8 mouse cellular contexts compared by ENCODE assay signal in the genomic region with DNA sequence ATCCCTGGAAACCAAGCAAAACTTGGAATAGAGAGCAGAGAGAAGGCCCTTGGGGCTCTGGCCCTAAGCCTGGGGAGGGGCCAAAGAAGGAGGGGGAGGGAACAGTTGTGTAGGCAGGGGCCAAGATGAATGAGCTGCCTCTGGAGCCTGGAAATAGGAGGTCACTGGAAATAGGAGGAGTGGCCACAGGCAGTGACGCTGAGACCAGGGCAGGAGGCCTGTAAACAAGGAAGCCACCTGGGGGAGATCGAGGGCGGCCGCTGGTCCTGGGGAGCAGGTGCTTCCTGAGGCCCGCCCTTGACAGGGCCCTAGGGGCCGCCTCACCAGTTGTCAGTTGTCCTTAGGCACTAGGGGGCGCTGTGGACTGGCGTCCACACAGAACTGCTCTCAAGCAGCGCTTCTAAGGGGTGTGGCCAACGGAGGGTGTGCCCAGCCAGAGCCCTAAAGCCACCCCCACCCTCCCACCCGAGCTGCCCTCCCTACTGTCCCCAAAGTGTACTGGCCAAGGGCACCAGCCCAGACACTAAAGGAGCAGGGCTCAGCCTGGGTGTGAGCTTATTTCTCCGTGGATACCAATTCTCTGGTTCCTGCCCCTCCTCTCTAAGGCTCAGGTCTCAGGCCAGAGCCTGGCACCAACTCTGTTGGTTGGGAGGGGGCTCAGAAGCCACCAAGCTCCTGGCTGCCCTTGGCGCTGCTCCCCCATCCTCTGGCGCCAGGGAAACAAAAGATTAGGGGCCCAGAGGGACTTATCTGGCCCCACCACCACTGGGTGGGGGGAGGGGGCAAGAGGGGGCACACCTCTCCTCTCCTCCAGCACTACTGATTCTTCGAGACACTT. TPM values are rescaled to one million over a fixed set of nuclear protein-coding genes. Genes with fewer than 3 reads are reported as not detected.
DNase-seq lines count a peak whose midpoint lies in the region; ATAC-seq lines count a peak whose summit lies in the region.

No protein-coding gene starts in this region.

- no peak overlapping the region for H3K4me3 ChIP-seq in forebrain, embryonic 15.5 days
- H3K4me3 ChIP-seq in hindbrain, embryonic 11.5 days (ENCODE audit: low read depth, low read length) = no peak overlapping the region
- H3K4me3 ChIP-seq in limb, embryonic 13.5 days = no peak overlapping the region
- H3K4me3 ChIP-seq in midbrain, embryonic 15.5 days = no peak overlapping the region; the same call in 1 of the 2 replicates
- peak overlapping the region; percentile 21 for H3K4me3 ChIP-seq in stomach, embryonic 16.5 days (replicated peaks; ENCODE audit: low read length)

- WGBS in forebrain, embryonic 15.5 days = 8% methylated on average over 15 of the region's 15 CpGs
- WGBS in hindbrain, embryonic 11.5 days = 5% methylated on average over 14 of the region's 15 CpGs
- 3% methylated on average over 15 of the region's 15 CpGs for WGBS in limb, embryonic 13.5 days
- 6% methylated on average over 15 of the region's 15 CpGs for WGBS in midbrain, embryonic 15.5 days
- 10% methylated on average over 15 of the region's 15 CpGs for WGBS in stomach, embryonic 16.5 days

- ATAC-seq in forebrain, embryonic 15.5 days (replicated peaks) = peak; percentile 64
- peak; percentile 85 for ATAC-seq in hindbrain, embryonic 11.5 days (ENCODE audit: low FRiP score)
- peak; percentile 85 for ATAC-seq in limb, embryonic 13.5 days (ENCODE audit: low FRiP score, low read depth)
- ATAC-seq in midbrain, embryonic 15.5 days (replicated peaks) = peak; percentile 72
- peak; percentile 87 for ATAC-seq in stomach, embryonic 16.5 days (ENCODE audit: insufficient read depth, low FRiP score)

- H3K27me3 ChIP-seq in forebrain, embryonic 15.5 days = no peaks in the 10 kb centered on the region
- no peaks in the 10 kb centered on the region; the same call in 1 of the 2 replicates for H3K27me3 ChIP-seq in hindbrain, embryonic 11.5 days (ENCODE audit: control insufficient read depth, insufficient read depth, low read length)
- no peaks in the 10 kb centered on the region for H3K27me3 ChIP-seq in limb, embryonic 13.5 days
- no peaks in the 10 kb centered on the region for H3K27me3 ChIP-seq in midbrain, embryonic 15.5 days (replicated peaks)
- no peaks in the 10 kb centered on the region for H3K27me3 ChIP-seq in stomach, embryonic 16.5 days (ENCODE audit: control insufficient read depth, insufficient read depth, low read length)

- peak; percentile 58 for DNase-seq in ovary, adult 18-20 months (ENCODE audit: low spot score)
- no peak for DNase-seq in ovary, postnatal 10 days (ENCODE audit: low spot score)
- peak; percentile 73 for DNase-seq in cerebellum, adult 11-12 months
- peak; percentile 89 for DNase-seq in hindbrain, embryonic 11.5 days (ENCODE audit: low spot score)

- H3K4me2 ChIP-seq in forebrain, embryonic 15.5 days (replicated peaks) = no peak overlapping the region
- peak overlapping the region; percentile 17; the same call in 1 of the 2 replicates for H3K4me2 ChIP-seq in hindbrain, embryonic 11.5 days (replicated peaks; ENCODE audit: low read depth, low read length)
- H3K4me2 ChIP-seq in limb, embryonic 13.5 days (replicated peaks) = peak overlapping the region; percentile 46
- peak overlapping the region; percentile 26 for H3K4me2 ChIP-seq in midbrain, embryonic 15.5 days
- peak overlapping the region; percentile 51 for H3K4me2 ChIP-seq in stomach, embryonic 16.5 days (ENCODE audit: low read depth, low read length)

- H3K36me3 ChIP-seq in forebrain, embryonic 15.5 days = peaks cover 33% of the 10 kb centered on the region
- H3K36me3 ChIP-seq in hindbrain, embryonic 11.5 days (ENCODE audit: control insufficient read depth, insufficient read depth, low read length) = no peaks in the 10 kb centered on the region
- peaks cover 48% of the 10 kb centered on the region for H3K36me3 ChIP-seq in limb, embryonic 13.5 days
- peaks cover 12% of the 10 kb centered on the region; the same call in 1 of the 2 replicates for H3K36me3 ChIP-seq in midbrain, embryonic 15.5 days (replicated peaks)
- peaks cover 14% of the 10 kb centered on the region for H3K36me3 ChIP-seq in stomach, embryonic 16.5 days (ENCODE audit: control insufficient read depth, insufficient read depth, low read length)

- no peaks in the 10 kb centered on the region for H3K9me3 ChIP-seq in forebrain, embryonic 15.5 days
- H3K9me3 ChIP-seq in hindbrain, embryonic 11.5 days (ENCODE audit: control insufficient read depth, low read length) = no peaks in the 10 kb centered on the region
- no peaks in the 10 kb centered on the region for H3K9me3 ChIP-seq in limb, embryonic 13.5 days
- H3K9me3 ChIP-seq in midbrain, embryonic 15.5 days = no peaks in the 10 kb centered on the region
- H3K9me3 ChIP-seq in stomach, embryonic 16.5 days (replicated peaks; ENCODE audit: control insufficient read depth, low read length) = no peaks in the 10 kb centered on the region

- peaks cover 23% of the 10 kb centered on the region for H3K4me1 ChIP-seq in forebrain, embryonic 15.5 days
- 0 out of 2 replicates have a peak, but pooled peaks cover 9% of the 10 kb centered on the region for H3K4me1 ChIP-seq in hindbrain, embryonic 11.5 days (replicated peaks; ENCODE audit: control insufficient read depth, insufficient read depth, low read length)
- H3K4me1 ChIP-seq in limb, embryonic 13.5 days = peaks cover 28% of the 10 kb centered on the region
- peaks cover 17% of the 10 kb centered on the region for H3K4me1 ChIP-seq in midbrain, embryonic 15.5 days
- peaks cover 25% of the 10 kb centered on the region for H3K4me1 ChIP-seq in stomach, embryonic 16.5 days (ENCODE audit: control insufficient read depth, insufficient read depth, low read length)

- H3K9ac ChIP-seq in forebrain, embryonic 15.5 days (replicated peaks) = no peak overlapping the region
- no peak overlapping the region for H3K9ac ChIP-seq in hindbrain, embryonic 11.5 days (ENCODE audit: low read depth, low read length)
- H3K9ac ChIP-seq in limb, embryonic 13.5 days = peak overlapping the region; percentile 35; the same call in 1 of the 2 replicates
- no peak overlapping the region for H3K9ac ChIP-seq in midbrain, embryonic 15.5 days
- H3K9ac ChIP-seq in stomach, embryonic 16.5 days (ENCODE audit: low read length) = peak overlapping the region; percentile 59

- peak overlapping the region; percentile 59 for H3K27ac ChIP-seq in forebrain, embryonic 15.5 days (replicated peaks)
- H3K27ac ChIP-seq in hindbrain, embryonic 11.5 days (ENCODE audit: low read depth, low read length) = peak overlapping the region; percentile 54
- no peak overlapping the region for H3K27ac ChIP-seq in limb, embryonic 13.5 days
- H3K27ac ChIP-seq in midbrain, embryonic 15.5 days = peak overlapping the region; percentile 51
- peak overlapping the region; percentile 84 for H3K27ac ChIP-seq in stomach, embryonic 16.5 days (ENCODE audit: low read length)

RNA-seq across cellular contexts. Expression of a gene that starts 11.7 kb away (rescaled TPM):
- 30.2 and 31.1 TPM in 2 replicates for polyA plus RNA-seq in forebrain, embryonic 15.5 days (2015; fragmentation: Nextera tagmentation; extraction: Ambion mirVana)
- polyA plus RNA-seq in hindbrain, embryonic 11.5 days (2014; fragmentation: Nextera tagmentation; extraction: Ambion mirVana) = 8.5 and 10.9 TPM in 2 replicates
- 21.0 and 21.5 TPM in 2 replicates for polyA plus RNA-seq in limb, embryonic 13.5 days (2015; fragmentation: Nextera tagmentation; extraction: Ambion mirVana)
- polyA plus RNA-seq in midbrain, embryonic 15.5 days (2015; fragmentation: Nextera tagmentation; extraction: Ambion mirVana) = 31.7 and 32.3 TPM in 2 replicates
- polyA plus RNA-seq in stomach, embryonic 16.5 days (2015; fragmentation: Nextera tagmentation; extraction: Ambion mirVana) = 17.5 and 19.8 TPM in 2 replicates

RNA-seq across cellular contexts. Expression of a gene that starts 25.4 kb away (rescaled TPM):
- polyA plus RNA-seq in forebrain, embryonic 15.5 days (2015; fragmentation: Nextera tagmentation; extraction: Ambion mirVana) = 4.0 and 4.1 TPM in 2 replicates
- 2.7 and 2.9 TPM in 2 replicates for polyA plus RNA-seq in hindbrain, embryonic 11.5 days (2014; fragmentation: Nextera tagmentation; extraction: Ambion mirVana)
- polyA plus RNA-seq in limb, embryonic 13.5 days (2015; fragmentation: Nextera tagmentation; extraction: Ambion mirVana) = 5.4 TPM in 2 replicates
- polyA plus RNA-seq in midbrain, embryonic 15.5 days (2015; fragmentation: Nextera tagmentation; extraction: Ambion mirVana) = 5.2 and 5.3 TPM in 2 replicates
- polyA plus RNA-seq in stomach, embryonic 16.5 days (2015; fragmentation: Nextera tagmentation; extraction: Ambion mirVana) = 6.8 and 8.2 TPM in 2 replicates

RNA-seq across cellular contexts. Expression of a gene that starts 29.1 kb away (rescaled TPM):
- polyA plus RNA-seq in forebrain, embryonic 15.5 days (2015; fragmentation: Nextera tagmentation; extraction: Ambion mirVana) = 19.6 and 24.0 TPM in 2 replicates
- polyA plus RNA-seq in hindbrain, embryonic 11.5 days (2014; fragmentation: Nextera tagmentation; extraction: Ambion mirVana) = 3.1 and 3.5 TPM in 2 replicates
- polyA plus RNA-seq in limb, embryonic 13.5 days (2015; fragmentation: Nextera tagmentation; extraction: Ambion mirVana) = 11.1 and 11.5 TPM in 2 replicates
- polyA plus RNA-seq in midbrain, embryonic 15.5 days (2015; fragmentation: Nextera tagmentation; extraction: Ambion mirVana) = 43.3 and 45.5 TPM in 2 replicates
- polyA plus RNA-seq in stomach, embryonic 16.5 days (2015; fragmentation: Nextera tagmentation; extraction: Ambion mirVana) = 30.2 and 34.5 TPM in 2 replicates

RNA-seq across cellular contexts. Expression of a gene that starts 50.8 kb away (rescaled TPM):
- 5.5 and 5.8 TPM in 2 replicates for polyA plus RNA-seq in forebrain, embryonic 15.5 days (2015; fragmentation: Nextera tagmentation; extraction: Ambion mirVana)
- 0.46 and 1.4 TPM in 2 replicates for polyA plus RNA-seq in hindbrain, embryonic 11.5 days (2014; fragmentation: Nextera tagmentation; extraction: Ambion mirVana)
- 0.70 and 1.0 TPM in 2 replicates for polyA plus RNA-seq in limb, embryonic 13.5 days (2015; fragmentation: Nextera tagmentation; extraction: Ambion mirVana)
- polyA plus RNA-seq in midbrain, embryonic 15.5 days (2015; fragmentation: Nextera tagmentation; extraction: Ambion mirVana) = 8.1 and 9.0 TPM in 2 replicates
- polyA plus RNA-seq in stomach, embryonic 16.5 days (2015; fragmentation: Nextera tagmentation; extraction: Ambion mirVana) = 1.5 and 2.4 TPM in 2 replicates

Comparison
In these comparisons a context has a peak if more than half of its experiments do, and no peak if none do; other contexts are left out.
1. H3K9ac ChIP-seq: peak in limb, embryonic 13.5 days (single experiment) and stomach, embryonic 16.5 days (single experiment); none in forebrain, embryonic 15.5 days (single experiment), hindbrain, embryonic 11.5 days (single experiment) and midbrain, embryonic 15.5 days (single experiment).
2. Peak in every context shown above with its lines, with median percentiles within 50 percentile points of each other: ATAC-seq.